In genomic region chr10:86707134-86707533, GRCm38 (mm10) we compare ENCODE assay signal across 9 mouse cellular contexts. TPM values are rescaled to one million over a fixed set of nuclear protein-coding genes. Genes with fewer than 3 reads are reported as not detected.
DNase-seq lines count a peak whose midpoint lies in the region; ATAC-seq and TF ChIP-seq lines count a peak whose summit lies in the region.
"Had no signal": no experiment of that assay in that cellular context is flagged by ENCODE, and none has a peak within 500 bp of the region (broad histone marks: within the 10 kb centered on the region; RNA-seq: fewer than 3 reads in every experiment).

No protein-coding gene starts in this region.

- no peaks in the 10 kb centered on the region for H3K27me3 ChIP-seq in hindbrain, embryonic 10.5 days (ENCODE audit: insufficient read depth, poor library complexity, severe bottlenecking)
- no peaks in the 10 kb centered on the region for H3K27me3 ChIP-seq in hindbrain, embryonic 12.5 days
- H3K27me3 ChIP-seq in G1E (ENCODE audit: insufficient read depth, low read length), result no peaks in the 10 kb centered on the region
- H3K27me3 ChIP-seq in liver, postnatal 0 days (ENCODE audit: insufficient read depth, low read length), result no peaks in the 10 kb centered on the region

- no peak for TF ChIP-seq CTCF in G1E (IDR thresholded peaks at IDR 0.05; ENCODE audit: low read depth, low read length)
- TF ChIP-seq CTCF in embryonic fibroblast, embryonic 13.5 days (IDR thresholded peaks at IDR 0.05; ENCODE audit: borderline replicate concordance, insufficient read depth, low read length), result no peak
- TF ChIP-seq CTCF in liver, postnatal 0 days (IDR thresholded peaks at IDR 0.05; ENCODE audit: low read depth), result no peak
- TF ChIP-seq CTCF in lung, adult 2 months (IDR thresholded peaks at IDR 0.05; ENCODE audit: insufficient read depth, low read length), result no peak

- H3K9me3 ChIP-seq in hindbrain, embryonic 10.5 days, result no peaks in the 10 kb centered on the region
- H3K9me3 ChIP-seq in hindbrain, embryonic 12.5 days (replicated peaks), result no peaks in the 10 kb centered on the region
- H3K9me3 ChIP-seq in G1E (replicated peaks), result no peaks in the 10 kb centered on the region
- no peaks in the 10 kb centered on the region for H3K9me3 ChIP-seq in liver, postnatal 0 days (ENCODE audit: low read length)

- H3K36me3 ChIP-seq in hindbrain, embryonic 10.5 days, result peaks cover 21% of the 10 kb centered on the region
- peaks cover 10% of the 10 kb centered on the region for H3K36me3 ChIP-seq in hindbrain, embryonic 12.5 days
- peaks cover 24% of the 10 kb centered on the region for H3K36me3 ChIP-seq in G1E (replicated peaks)
- peaks cover 17% of the 10 kb centered on the region for H3K36me3 ChIP-seq in liver, postnatal 0 days (replicated peaks; ENCODE audit: insufficient read depth, low read length)

- peak overlapping the region; percentile 98 for H3K27ac ChIP-seq in hindbrain, embryonic 10.5 days
- no peak overlapping the region for H3K27ac ChIP-seq in hindbrain, embryonic 12.5 days
- peak overlapping the region; percentile 96; the same call in 1 of the 2 replicates for H3K27ac ChIP-seq in embryonic fibroblast, embryonic 13.5 days (ENCODE audit: insufficient read depth, low read length)
- peak overlapping the region; percentile 89 for H3K27ac ChIP-seq in liver, postnatal 0 days (ENCODE audit: low read depth)

- no peak for TF ChIP-seq POLR2A in embryonic fibroblast, embryonic 13.5 days (IDR thresholded peaks at IDR 0.05; ENCODE audit: low read depth, low read length)
- TF ChIP-seq POLR2A in lung, adult 2 months (IDR thresholded peaks at IDR 0.05; ENCODE audit: borderline replicate concordance, extremely low read depth, low read depth, low read length), result no peak

- WGBS in hindbrain, embryonic 10.5 days, result 86% methylated on average over 3 of the region's 3 CpGs
- WGBS in hindbrain, embryonic 12.5 days, result 87% methylated on average over 3 of the region's 3 CpGs
- 58% methylated on average over 3 of the region's 3 CpGs for WGBS in liver, postnatal 0 days (ENCODE audit: insufficient replicate concordance)
- WGBS in lung, adult 2 months, result 71% methylated on average over 3 of the region's 3 CpGs

- no peak overlapping the region for H3K4me3 ChIP-seq in hindbrain, embryonic 10.5 days
- no peak overlapping the region for H3K4me3 ChIP-seq in hindbrain, embryonic 12.5 days
- H3K4me3 ChIP-seq in G1E (ENCODE audit: low read depth, low read length), result peak overlapping the region; percentile 92; the same call in 1 of the 2 replicates
- no peak overlapping the region for H3K4me3 ChIP-seq in embryonic fibroblast, embryonic 13.5 days (ENCODE audit: insufficient read depth, low read length)
- H3K4me3 ChIP-seq in liver, postnatal 0 days (ENCODE audit: low read depth, low read length), result peak overlapping the region; percentile 82; the same call in 1 of the 2 replicates
- H3K4me3 ChIP-seq in lung, adult 2 months (replicated peaks; ENCODE audit: extremely low read depth, low read depth, low read length), result no peak overlapping the region

- DNase-seq in hindbrain, embryonic 10.5 days (ENCODE audit: low spot score), result no peak
- DNase-seq in G1E (ENCODE audit: low spot score), result no peak
- DNase-seq in liver, postnatal 0 days, result no peak
- no peak for DNase-seq in embryo, embryonic 9.5 days (ENCODE audit: extremely low spot score)
- DNase-seq in gastrocnemius, postnatal 10 days, result no peak
- DNase-seq in lung, adult 2 months, result no peak
- DNase-seq: kidney, adult 8-10 months had no signal

- no peak for ATAC-seq in hindbrain, embryonic 12.5 days (ENCODE audit: low FRiP score)
- no peak for ATAC-seq in G1E (ENCODE audit: extremely low read depth, insufficient number of reproducible peaks, low FRiP score, poor library complexity, severe bottlenecking)
- no peak for ATAC-seq in liver, postnatal 0 days

- H3K9ac ChIP-seq in hindbrain, embryonic 12.5 days, result no peak overlapping the region; the same call in 1 of the 2 replicates
- H3K9ac ChIP-seq in liver, postnatal 0 days (replicated peaks), result peak overlapping the region; percentile 67; the same call in 1 of the 2 replicates

- TF ChIP-seq EP300 in liver, postnatal 0 days (IDR thresholded peaks at IDR 0.05; ENCODE audit: low read depth), result no peak

- peaks cover 28% of the 10 kb centered on the region for H3K4me1 ChIP-seq in hindbrain, embryonic 10.5 days (replicated peaks)
- peaks cover 26% of the 10 kb centered on the region for H3K4me1 ChIP-seq in hindbrain, embryonic 12.5 days
- peaks cover 32% of the 10 kb centered on the region for H3K4me1 ChIP-seq in G1E (ENCODE audit: insufficient read depth, low read depth, low read length)
- H3K4me1 ChIP-seq in embryonic fibroblast, embryonic 13.5 days (ENCODE audit: control insufficient read depth, insufficient read depth, low read length), result peaks cover 6% of the 10 kb centered on the region
- peaks cover 41% of the 10 kb centered on the region for H3K4me1 ChIP-seq in liver, postnatal 0 days (ENCODE audit: insufficient read depth)
- H3K4me1 ChIP-seq in lung, adult 2 months (ENCODE audit: control insufficient read depth, insufficient read depth, low read length), result peaks cover 12% of the 10 kb centered on the region

- no peak overlapping the region for H3K4me2 ChIP-seq in hindbrain, embryonic 12.5 days (replicated peaks)
- H3K4me2 ChIP-seq in liver, postnatal 0 days (ENCODE audit: low read depth, low read length), result peak overlapping the region; percentile 92

RNA-seq across cellular contexts. Expression of gene Ttc41, which starts 1.5 kb away (rescaled TPM):
- polyA plus RNA-seq in hindbrain, embryonic 10.5 days (2016; fragmentation: Nextera tagmentation; extraction: Ambion mirVana), result 2.9 TPM in 2 replicates
- polyA plus RNA-seq in hindbrain, embryonic 12.5 days (2016; fragmentation: Nextera tagmentation; extraction: Ambion mirVana), result 2.6 and 3.4 TPM in 2 replicates
- total RNA-seq in G1E (2014; fragmentation: Nextera tagmentation), result 5.4 and 6.5 TPM in 2 replicates
- 1.0 and 1.9 TPM in 2 replicates for total RNA-seq in G1E (2017)
- polyA plus RNA-seq in G1E (2012), result 0.09 and 0.10 TPM in 2 replicates
- 1.1 and 1.9 TPM in 2 replicates for polyA plus RNA-seq in embryonic fibroblast, embryonic 13.5 days (2011; ENCODE audit: insufficient read length, low read depth, missing spikeins)
- 0.30 and 0.35 TPM in 2 replicates for polyA plus RNA-seq in liver, postnatal 0 days (2015; fragmentation: Nextera tagmentation; extraction: Ambion mirVana)
- 1 to 10 TPM; 1.6 to 2.8 TPM for total RNA-seq in gastrocnemius, postnatal 10 days (2021)
- polyA plus RNA-seq in lung, adult 2 months (2012; rRNA removed), result 0.80 and 1.4 TPM in 2 replicates

RNA-seq across cellular contexts. Expression of gene Hsp90b1, which starts 1.8 kb away (rescaled TPM):
- polyA plus RNA-seq in hindbrain, embryonic 10.5 days (2016; fragmentation: Nextera tagmentation; extraction: Ambion mirVana), result 412 and 566 TPM in 2 replicates
- 551 and 555 TPM in 2 replicates for polyA plus RNA-seq in hindbrain, embryonic 12.5 days (2016; fragmentation: Nextera tagmentation; extraction: Ambion mirVana)
- total RNA-seq in G1E (2014; fragmentation: Nextera tagmentation), result 423 and 435 TPM in 2 replicates
- total RNA-seq in G1E (2017), result 367 and 445 TPM in 2 replicates
- polyA plus RNA-seq in G1E (2012), result 17.3 and 26.6 TPM in 2 replicates
- 1,488 and 1,495 TPM in 2 replicates for polyA plus RNA-seq in embryonic fibroblast, embryonic 13.5 days (2011; ENCODE audit: insufficient read length, low read depth, missing spikeins)
- polyA plus RNA-seq in liver, postnatal 0 days (2015; fragmentation: Nextera tagmentation; extraction: Ambion mirVana), result 228 and 252 TPM in 2 replicates
- 100 to 1,000 TPM; 155 to 192 TPM for total RNA-seq in gastrocnemius, postnatal 10 days (2021)
- polyA plus RNA-seq in lung, adult 2 months (2012; rRNA removed), result 39.1 and 81.4 TPM in 2 replicates

RNA-seq across cellular contexts. Expression of gene Gm49358, which starts 56.6 kb away (rescaled TPM):
- not detected in 2 replicates for polyA plus RNA-seq in hindbrain, embryonic 10.5 days (2016; fragmentation: Nextera tagmentation; extraction: Ambion mirVana)
- not detected in 2 replicates for polyA plus RNA-seq in hindbrain, embryonic 12.5 days (2016; fragmentation: Nextera tagmentation; extraction: Ambion mirVana)
- not detected in 2 replicates for total RNA-seq in G1E (2014; fragmentation: Nextera tagmentation)
- not detected in 2 replicates for total RNA-seq in G1E (2017)
- polyA plus RNA-seq in G1E (2012), result not detected in 2 replicates
- 2.1 and 7.6 TPM in 2 replicates for polyA plus RNA-seq in embryonic fibroblast, embryonic 13.5 days (2011; ENCODE audit: insufficient read length, low read depth, missing spikeins)
- not detected in 2 replicates for polyA plus RNA-seq in liver, postnatal 0 days (2015; fragmentation: Nextera tagmentation; extraction: Ambion mirVana)
- total RNA-seq in gastrocnemius, postnatal 10 days (2021), result 10 to 100 TPM in 1 of 2 experiments, 1 to 10 TPM in 1; 6.6 to 10.8 TPM
- polyA plus RNA-seq in lung, adult 2 months (2012; rRNA removed), result not detected in 2 replicates

Comparison
In these comparisons a context has a peak if more than half of its experiments do, and no peak if none do; other contexts are left out.
1. H3K4me3 ChIP-seq: peak in G1E (single experiment) and liver, postnatal 0 days (single experiment); none in hindbrain, embryonic 10.5 days (single experiment), hindbrain, embryonic 12.5 days (single experiment), embryonic fibroblast, embryonic 13.5 days (single experiment) and lung, adult 2 months (single experiment).